Mouse (Mus musculus) hematopoietic stem cell, adult 5-6 weeks (primary cell): ENCODE results near the gene Pkmyt1. TPM values are rescaled to one million over a fixed set of nuclear protein-coding genes. Genes with fewer than 3 reads are reported as not detected.
A peak's percentile ranks its signal among the peaks of the same experiment; 100 is the strongest.
"Not testable (repeated sequence)": the region's sequence is repeated elsewhere in the genome, so short reads cannot be mapped to it uniquely, and the experiment has no call there.

Experiments used
- ATAC-seq, 2 experiments: fragments of 125-278 bp in 1 of 2; replicated peaks in 1 of 2; 2 replicates each; pipeline ENCODE4 v1.8.0; 2016 to 2017; ENCODE audit warnings: inconsistent platforms in 2 of 2, mild to moderate bottlenecking in 2 of 2, moderate number of reproducible peaks in 2 of 2, low read depth in 1 of 2, moderate TSS enrichment in 1 of 2; ENCODE audit not compliant: low FRiP score in 2 of 2, poor library complexity in 2 of 2, severe bottlenecking in 2 of 2, insufficient read depth in 1 of 2, low TSS enrichment in 1 of 2
- total RNA-seq: library from RNA; stranded (forward); fragments of 172-1452, 232-1000 nt; gene quantifications from 2 replicates; pipeline ENCODE4 v1.2.3, GENCODE M21; 2017

Pkmyt1 gene
- total RNA-seq, 1 experiment from 2014 or later: 13.9 TPM

- ATAC-seq: no peak
Observed at GRCm38 (mm10) chr17:23770493-23770892, 44.4 kb downstream of the Pkmyt1 start.

GRCm38 (mm10) chr17:23770896-23771283, 44.8 kb downstream of the Pkmyt1 start:
- ATAC-seq: 0 out of 4 replicates have a peak, but pooled peaks of 1 of the 2 experiments have one; percentile 2

- peak; percentile 98 for ATAC-seq
Observed at GRCm38 (mm10) chr17:23771284-23772218, 45.4 kb downstream of the Pkmyt1 start, which contains the start of gene Flywch1. Gene Flywch1 (minus strand): TSS chr17:23771602.

- not testable (repeated sequence) for ATAC-seq
Observed at GRCm38 (mm10) chr17:23772219-23772556, 46.1 kb downstream of the Pkmyt1 start.

- no peak for ATAC-seq
Observed at GRCm38 (mm10) chr17:23773676-23774075, 47.5 kb downstream of the Pkmyt1 start.

- peak; percentile 80 to 81 for ATAC-seq
Observed at GRCm38 (mm10) chr17:23774090-23774489, 48.0 kb downstream of the Pkmyt1 start.

GRCm38 (mm10) chr17:23776216-23776615, 50.1 kb downstream of the Pkmyt1 start:
- no peak for ATAC-seq

GRCm38 (mm10) chr17:23777141-23777540, 51.0 kb downstream of the Pkmyt1 start:
- no peak for ATAC-seq

- no peak for ATAC-seq
Observed at GRCm38 (mm10) chr17:23778447-23778846, 52.3 kb downstream of the Pkmyt1 start.

GRCm38 (mm10) chr17:23783352-23783751, 57.2 kb downstream of the Pkmyt1 start:
- ATAC-seq: no peak

GRCm38 (mm10) chr17:23785561-23786471, 59.7 kb downstream of the Pkmyt1 start, which contains the start of gene Flywch2:
Gene Flywch2 (minus strand): TSS chr17:23786081.
- ATAC-seq: peak; percentile 77 to 80

Other genes with a start within 250 kb of the Pkmyt1 start
- gene Vmn2r117, start 246.6 kb upstream of the Pkmyt1 start, total RNA-seq: not detected in 2 replicates
- gene Zfp213, start 162.1 kb upstream of the Pkmyt1 start, total RNA-seq: 6.4 and 11.4 TPM in 2 replicates
- 0.25 TPM in 1 of 2 replicates, not detected in the other for gene Zfp13, start 126.8 kb upstream of the Pkmyt1 start, total RNA-seq
- not detected in 2 replicates for gene Zscan10, start 125.5 kb upstream of the Pkmyt1 start, total RNA-seq
- 2.7 and 5.2 TPM in 2 replicates for gene Mmp25, start 81.1 kb upstream of the Pkmyt1 start, total RNA-seq
- gene Bicdl2, start 65.8 kb upstream of the Pkmyt1 start, total RNA-seq: not detected in 2 replicates
- 32.0 and 33.6 TPM in 2 replicates for gene Hcfc1r1, start 52.7 kb upstream of the Pkmyt1 start, total RNA-seq
- 34.0 and 48.2 TPM in 2 replicates for gene Thoc6, start 52.5 kb upstream of the Pkmyt1 start, total RNA-seq
- 6.3 and 24.1 TPM in 2 replicates for gene Tnfrsf12a, start 48.9 kb upstream of the Pkmyt1 start, total RNA-seq
- not detected in 2 replicates for gene Cldn6, start 47.1 kb upstream of the Pkmyt1 start, total RNA-seq
- gene Cldn9, start 42.3 kb upstream of the Pkmyt1 start, total RNA-seq: not detected in 2 replicates
- not detected in 2 replicates for gene 1520401A03Rik, start 3.6 kb upstream of the Pkmyt1 start, total RNA-seq
- gene Paqr4, start 14.5 kb downstream of the Pkmyt1 start, total RNA-seq: 2.3 and 3.4 TPM in 2 replicates
- not detected in 2 replicates for gene Kremen2, start 19.5 kb downstream of the Pkmyt1 start, total RNA-seq
- gene Flywch1, start 45.3 kb downstream of the Pkmyt1 start, total RNA-seq: 26.3 and 33.2 TPM in 2 replicates
- gene Flywch2, start 59.7 kb downstream of the Pkmyt1 start, total RNA-seq: 6.3 and 9.1 TPM in 2 replicates
- 133 and 212 TPM in 2 replicates for gene Srrm2, start 64.2 kb downstream of the Pkmyt1 start, total RNA-seq
- 82.3 and 105 TPM in 2 replicates for gene Elob, start 102.8 kb downstream of the Pkmyt1 start, total RNA-seq
- gene Prss33, start 109.7 kb downstream of the Pkmyt1 start, total RNA-seq: 0.65 TPM in 1 of 2 replicates, not detected in the other
- gene Prss32, start 117.5 kb downstream of the Pkmyt1 start, total RNA-seq: not detected in 2 replicates
- not detected in 2 replicates for gene Prss41, start 117.8 kb downstream of the Pkmyt1 start, total RNA-seq
- not detected in 2 replicates for gene Prss21, start 141.7 kb downstream of the Pkmyt1 start, total RNA-seq
- not detected in 2 replicates for gene Dcpp1, start 154.5 kb downstream of the Pkmyt1 start, total RNA-seq
- gene Dcpp2, start 154.5 kb downstream of the Pkmyt1 start, total RNA-seq: not detected in 2 replicates
- not detected in 2 replicates for gene Dcpp3, start 191.1 kb downstream of the Pkmyt1 start, total RNA-seq
- not detected in 2 replicates for gene Sbp, start 215.3 kb downstream of the Pkmyt1 start, total RNA-seq
- not detected in 2 replicates for gene Sbpl, start 228.9 kb downstream of the Pkmyt1 start, total RNA-seq